Mouse (Mus musculus) small intestine, adult 2 months (tissue): ENCODE data around the gene Tram2.

ENCODE experiments used
- CTCF ChIP-seq: fragments of 200-500 bp; IDR thresholded peaks from 2 replicates; pipeline ENCODE4 v1.5.1; 2012; ENCODE audit warnings: low read depth, mild to moderate bottlenecking, control low read depth, inconsistent platforms, low read length, moderate library complexity, mixed read lengths; ENCODE audit not compliant: insufficient replicate concordance, insufficient read length; ENCODE audit errors: extremely low read depth
- POLR2A ChIP-seq: fragments of 200-500 bp; IDR thresholded peaks from 2 replicates; pipeline ENCODE4 v1.6.1; 2012; ENCODE audit warnings: low read depth, mild to moderate bottlenecking, control low read depth, inconsistent platforms, low read length, moderate library complexity

GRCm38 (mm10) chr1:21048402-21048801, 30.6 kb downstream of the Tram2 start:
- TF ChIP-seq POLR2A = no peak
- TF ChIP-seq CTCF = no peak
